Mouse (Mus musculus) mature B cell (primary cell): ENCODE data around the gene Kcna2.

ENCODE experiments used
- in situ Hi-C: fragments of 300-500 bp; cut with MboI; formaldehyde crosslinking; loops from 2 replicates; pipeline ENCODE4 v1.14.3; 2019

Gene Kcna2

DNA sequence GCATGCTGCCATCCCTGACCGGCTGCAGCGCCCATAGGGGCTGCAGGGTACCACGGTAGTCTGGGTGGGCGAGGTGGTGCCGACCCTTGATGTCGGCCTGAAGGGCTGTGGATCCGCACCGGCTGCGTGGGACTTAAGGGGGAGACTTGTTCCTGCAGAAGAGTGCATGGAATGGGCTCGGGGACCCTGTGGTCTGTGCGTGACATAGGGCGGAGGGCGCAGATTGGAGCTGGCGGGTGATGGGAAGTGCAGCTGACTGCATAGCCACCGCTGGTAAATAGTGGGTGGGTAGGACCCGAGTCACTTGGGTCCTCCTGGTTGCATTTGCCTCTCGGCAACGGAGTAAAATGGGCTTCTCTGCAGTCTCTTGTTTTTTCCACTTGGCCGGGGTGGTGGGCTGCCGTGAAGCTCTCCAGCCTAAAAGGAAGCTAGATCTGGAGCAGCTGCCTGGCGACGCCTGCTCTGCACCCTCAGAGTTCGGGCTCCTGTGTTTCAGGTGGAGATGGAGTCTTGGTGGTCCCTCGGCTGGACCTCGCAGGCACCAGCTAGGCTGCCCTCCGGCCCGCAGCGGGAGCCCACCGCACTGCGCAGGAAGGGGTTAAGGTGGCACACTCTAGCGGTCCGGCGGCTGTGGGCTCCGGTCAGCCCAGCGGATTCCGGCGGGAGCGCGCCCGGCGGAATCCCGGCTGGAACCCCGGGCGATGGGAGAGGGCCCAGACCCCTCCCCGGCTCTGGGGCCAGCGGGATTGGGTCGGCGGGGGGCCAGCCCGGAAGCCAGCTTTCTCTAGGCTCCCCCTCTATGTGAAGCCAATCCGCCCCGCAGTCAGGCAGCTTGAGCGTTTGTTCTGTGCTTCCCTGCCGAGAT, 1.1 kb downstream of the Kcna2 start:
- in situ Hi-C loops: no loop called here

GRCm38 (mm10) chr3:107103041-107103440, 2.1 kb downstream of the Kcna2 start:
- in situ Hi-C loops: no loop called here

DNA sequence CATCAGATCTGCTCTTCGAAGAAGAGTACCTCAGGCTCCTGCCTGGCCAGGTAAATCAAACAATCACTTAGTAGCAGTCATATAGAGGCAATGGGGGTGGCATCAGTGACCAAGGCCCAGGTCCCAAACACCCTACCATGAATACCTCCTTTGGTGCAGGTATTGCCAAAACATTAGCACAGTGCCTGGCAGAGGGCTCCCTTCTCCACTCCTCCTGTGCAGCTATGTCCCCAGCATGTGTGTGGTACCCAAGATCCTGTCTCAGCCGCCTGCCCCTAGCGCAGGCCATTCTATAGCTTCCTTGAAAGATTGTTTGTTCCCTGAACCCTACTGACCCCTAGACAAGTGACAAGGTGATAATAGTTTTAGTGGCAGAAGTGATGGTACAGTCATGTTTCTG, 2.5 kb downstream of the Kcna2 start:
- in situ Hi-C loops: no loop called here

- in situ Hi-C loops: no loop called here
Observed at GRCm38 (mm10) chr3:107105986-107106385, 5.0 kb downstream of the Kcna2 start.

DNA sequence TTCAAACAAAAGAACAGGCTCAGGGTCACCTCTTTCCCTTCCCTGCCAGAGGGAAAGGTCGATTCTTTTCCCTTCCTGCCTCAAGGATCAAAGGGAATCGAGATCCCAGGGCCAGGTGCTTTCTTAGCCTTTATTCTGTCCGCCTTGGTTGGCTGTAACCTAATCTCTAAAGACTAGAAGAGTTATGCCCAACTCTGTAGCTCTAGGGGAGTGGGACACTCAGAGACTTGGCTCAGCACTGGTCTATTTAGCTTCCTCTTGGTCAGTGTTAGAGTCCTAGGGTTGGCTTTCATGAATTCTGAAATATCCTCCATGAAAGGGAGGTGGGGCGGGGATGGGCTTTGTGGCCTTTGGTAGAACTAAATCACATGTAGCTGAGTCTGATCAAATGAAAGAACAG, 11.6 kb downstream of the Kcna2 start:
- in situ Hi-C loops: no loop called here

- in situ Hi-C loops: no loop called here
Observed at GRCm38 (mm10) chr3:107112932-107113659, 12.2 kb downstream of the Kcna2 start.

GRCm38 (mm10) chr3:107113771-107114737, 13.1 kb downstream of the Kcna2 start:
- in situ Hi-C loops: no loop called here

DNA sequence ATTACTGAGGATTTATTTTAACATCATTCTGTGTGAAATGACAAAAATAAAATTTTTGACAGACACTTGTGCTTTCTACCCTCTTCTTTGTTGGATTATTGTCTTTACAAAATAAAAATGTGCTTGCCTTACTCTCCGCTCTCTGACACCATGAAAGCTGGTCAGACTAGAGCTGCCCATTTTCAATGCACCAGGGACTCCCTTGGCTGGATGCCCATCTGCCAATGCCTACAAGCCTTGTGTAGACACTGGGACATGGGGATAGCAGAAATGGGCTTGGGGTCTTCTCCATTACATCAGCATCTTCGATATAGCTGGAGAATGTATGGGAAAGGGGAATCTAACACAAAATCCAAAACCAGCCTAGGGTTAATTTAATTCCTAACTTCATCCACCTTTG, 14.0 kb downstream of the Kcna2 start:
- in situ Hi-C loops: no loop called here

DNA sequence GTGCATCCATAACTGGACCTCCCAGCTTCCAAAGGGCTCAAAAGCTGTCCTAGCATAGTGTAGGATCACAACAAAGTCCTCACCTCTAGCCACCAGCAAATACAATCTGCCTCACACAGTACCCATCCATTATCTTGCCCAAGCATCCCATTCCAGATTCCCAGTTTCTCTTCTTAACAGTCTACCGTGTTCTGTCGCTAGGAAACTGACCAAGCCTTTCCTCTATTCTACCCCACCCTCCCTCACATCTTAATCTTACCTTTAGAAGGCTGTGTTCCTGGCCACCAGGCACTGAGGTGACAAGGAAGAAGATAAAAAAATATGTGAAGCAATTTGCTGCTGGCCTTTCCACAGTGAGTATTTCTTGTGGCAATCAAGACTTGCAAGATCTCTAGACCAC, 14.8 kb downstream of the Kcna2 start:
- in situ Hi-C loops: no loop called here

DNA sequence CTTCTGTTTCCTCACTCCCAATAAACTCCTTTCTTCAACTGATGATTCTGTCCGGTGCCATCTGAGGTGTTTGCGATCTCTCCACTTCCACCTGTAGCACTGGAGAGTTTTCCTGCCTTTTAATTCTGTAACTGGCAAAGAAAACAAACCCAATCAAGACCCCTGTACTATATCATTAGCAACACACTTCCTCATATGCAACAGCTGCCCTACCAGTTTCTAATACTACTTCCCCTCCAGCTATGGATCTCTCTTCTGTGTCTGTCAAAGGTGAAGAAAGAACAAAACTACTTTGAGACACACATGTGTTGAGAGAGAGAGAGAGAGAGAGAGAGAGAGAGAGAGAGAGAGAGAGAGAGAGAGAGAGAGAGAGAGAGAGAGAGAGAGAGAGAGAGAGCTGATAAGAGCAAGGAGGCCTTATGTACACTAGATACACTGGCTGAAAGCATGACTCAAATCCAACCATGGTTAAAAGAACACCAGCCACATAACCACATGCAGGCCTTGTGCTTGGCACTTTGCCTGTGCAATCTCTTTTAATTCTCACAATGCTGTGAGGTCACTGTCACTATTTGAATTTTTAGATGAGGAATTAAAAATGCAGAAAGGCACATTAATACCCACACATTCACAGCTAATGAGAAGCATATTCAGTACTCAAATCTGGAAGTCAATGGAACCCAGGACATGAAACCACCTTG, 19.1 kb downstream of the Kcna2 start:
- in situ Hi-C loops: no loop called here

GRCm38 (mm10) chr3:107122306-107122705, 21.4 kb downstream of the Kcna2 start:
- in situ Hi-C loops: no loop called here

- in situ Hi-C loops: no loop called here
Observed at GRCm38 (mm10) chr3:107127667-107128066, 26.7 kb downstream of the Kcna2 start.

GRCm38 (mm10) chr3:107128421-107128820, 27.5 kb downstream of the Kcna2 start:
- in situ Hi-C loops: no loop called here

GRCm38 (mm10) chr3:107129251-107129650, 28.3 kb downstream of the Kcna2 start:
- in situ Hi-C loops: no loop called here

DNA sequence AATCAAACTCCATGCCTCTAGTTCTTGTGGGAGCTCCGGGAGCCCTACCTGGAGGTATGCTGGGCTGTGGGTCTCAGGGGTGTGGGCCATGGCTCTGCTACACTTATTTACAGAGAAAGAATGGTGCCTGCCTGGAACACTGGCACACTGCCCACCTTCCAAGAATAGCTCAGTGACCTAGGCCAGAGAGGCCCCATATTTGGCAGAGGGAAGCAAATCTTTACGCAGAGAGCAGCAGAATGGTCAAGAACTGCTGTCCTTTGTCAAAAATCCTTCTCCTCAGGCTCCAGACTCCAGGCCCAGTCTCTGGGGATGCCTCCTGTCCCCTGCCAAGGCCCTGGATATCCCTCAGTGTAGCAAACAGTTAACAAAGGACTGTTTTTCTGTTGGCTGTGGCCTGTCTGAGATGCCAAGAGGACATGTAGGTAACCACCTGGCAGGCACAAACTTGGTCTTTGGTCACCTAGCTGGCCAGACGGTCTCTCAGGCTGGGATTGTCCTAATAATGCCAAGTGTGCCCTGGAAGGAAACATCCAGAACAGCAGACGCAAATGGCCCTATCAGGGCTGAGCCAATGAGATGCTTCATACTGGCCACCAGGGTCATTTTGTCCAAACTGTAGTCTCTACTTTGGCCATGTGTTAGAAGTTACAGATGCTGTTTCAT, 29.8 kb downstream of the Kcna2 start:
- in situ Hi-C loops: no loop called here

GRCm38 (mm10) chr3:107131846-107132245, 30.9 kb downstream of the Kcna2 start:
- in situ Hi-C loops: no loop called here

DNA sequence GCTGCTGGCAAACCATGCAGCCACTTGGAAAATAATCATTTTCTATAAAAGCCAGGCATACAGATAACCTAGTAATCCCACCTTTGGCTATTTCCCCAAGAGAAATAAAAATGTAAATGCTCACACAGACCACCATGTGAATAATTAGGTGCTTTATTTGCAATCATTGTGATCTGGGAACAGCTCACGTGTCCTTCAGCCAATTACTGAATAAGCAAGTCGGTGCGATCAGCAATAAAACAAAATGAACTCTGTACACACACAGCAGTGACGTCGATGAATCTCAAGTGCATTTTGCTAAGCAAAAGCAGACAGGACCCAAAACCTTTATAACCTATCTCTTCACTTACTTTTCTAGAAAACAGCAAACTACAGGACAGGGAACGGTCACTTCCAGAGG, 31.7 kb downstream of the Kcna2 start:
- in situ Hi-C loops: no loop called here

GRCm38 (mm10) chr3:107134457-107134856, 33.5 kb downstream of the Kcna2 start:
- in situ Hi-C loops: no loop called here

- in situ Hi-C loops: no loop called here
Observed at GRCm38 (mm10) chr3:107147126-107147525, 46.2 kb downstream of the Kcna2 start.

DNA sequence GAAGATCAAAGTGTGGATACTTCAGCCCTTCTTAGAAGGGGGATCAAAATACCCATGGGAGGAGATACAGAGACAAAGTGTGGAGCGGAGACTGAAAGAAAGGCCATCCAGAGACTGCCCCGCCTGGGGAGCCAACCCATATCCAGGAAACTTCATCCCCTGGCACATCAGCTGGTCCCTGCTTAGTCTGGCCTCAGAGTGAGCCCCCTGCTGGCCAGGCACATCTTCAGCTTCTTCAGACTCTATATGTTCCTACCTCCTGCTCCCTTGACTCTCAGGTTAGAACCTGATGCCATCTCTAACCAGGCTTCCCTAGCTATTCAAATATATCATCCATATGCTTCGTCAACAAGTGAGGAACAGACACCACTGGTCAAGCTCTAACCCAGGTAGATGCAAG, 48.1 kb downstream of the Kcna2 start:
- in situ Hi-C loops: no loop called here

DNA sequence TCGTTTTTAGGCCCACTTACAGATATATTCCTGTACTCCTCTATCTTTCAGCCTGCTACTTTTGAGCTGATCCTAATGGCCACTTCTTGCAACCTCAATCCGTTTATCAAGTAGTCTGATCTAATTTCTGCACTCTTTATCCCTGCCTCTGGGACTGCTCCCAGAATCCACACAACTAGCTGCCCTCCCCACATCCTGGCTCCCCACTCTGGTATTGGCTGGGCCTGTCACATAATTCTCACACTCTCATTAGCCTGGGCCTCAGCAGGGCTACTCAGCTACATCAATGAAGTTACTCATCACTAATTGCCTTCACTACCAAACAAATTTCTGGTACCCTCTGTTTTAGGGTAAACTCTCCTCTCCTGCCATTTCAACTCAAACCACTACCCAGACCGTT, 49.5 kb downstream of the Kcna2 start:
- in situ Hi-C loops: no loop called here
